Mouse (Mus musculus) frontal cortex, postnatal 25 days (tissue): ENCODE measurements at regions not wholly inside any gene's neighbourhood (a gene's known extent, or its start where the extent isn't known, plus 50 kb on each side); places are given as distances from the start of the nearest gene placed in this dataset.

Experiments used
- DNase-seq, 2 experiments: peaks; one replicate each; pipeline ENCODE4 v3.0.0; 2022; ENCODE audit warnings: low spot score in 2 of 2

- DNase-seq = no peak
Observed at GRCm38 (mm10) chr5:120315116-120315515, 116.4 kb upstream of the Lhx5 start.

- DNase-seq = no peak
Observed at GRCm38 (mm10) chr5:120318951-120319350, 112.5 kb upstream of the Lhx5 start.

- DNase-seq = no peak
Observed at GRCm38 (mm10) chr5:120322031-120322731, 109.3 kb upstream of the Lhx5 start.

GRCm38 (mm10) chr5:120322732-120323316 lies 108.7 kb upstream of the Lhx5 start:
- DNase-seq = no peak

GRCm38 (mm10) chr5:120324111-120324510 lies 107.4 kb upstream of the Lhx5 start:
- no peak for DNase-seq

- DNase-seq = no peak
Observed at GRCm38 (mm10) chr5:120325386-120325910, 106.1 kb upstream of the Lhx5 start.

GRCm38 (mm10) chr5:120332030-120332429 lies 99.5 kb upstream of the Lhx5 start:
- peak; percentile 12 to 26 for DNase-seq

- DNase-seq = no peak
Observed at GRCm38 (mm10) chr5:120339162-120339561, 92.3 kb upstream of the Lhx5 start.

GRCm38 (mm10) chr5:120340696-120341231 lies 90.7 kb upstream of the Lhx5 start:
- no peak for DNase-seq

GRCm38 (mm10) chr5:120350461-120350860 lies 81.0 kb upstream of the Lhx5 start:
- no peak for DNase-seq

- no peak for DNase-seq
Observed at GRCm38 (mm10) chr5:120351827-120352226, 79.7 kb upstream of the Lhx5 start.

GRCm38 (mm10) chr5:120353657-120354056 lies 77.8 kb upstream of the Lhx5 start:
- DNase-seq = no peak

GRCm38 (mm10) chr5:120356950-120357349 lies 74.5 kb upstream of the Lhx5 start:
- no peak for DNase-seq

GRCm38 (mm10) chr5:120358084-120358690 lies 73.3 kb upstream of the Lhx5 start:
- DNase-seq = no peak

- peak in 1 of 2 experiments; percentile 11 for DNase-seq
Observed at GRCm38 (mm10) chr5:120365950-120366467, 65.5 kb upstream of the Lhx5 start.

- DNase-seq = no peak
Observed at GRCm38 (mm10) chr5:120368797-120369196, 62.7 kb upstream of the Lhx5 start.

- no peak for DNase-seq
Observed at GRCm38 (mm10) chr5:120371176-120371819, 60.2 kb upstream of the Lhx5 start.

GRCm38 (mm10) chr5:120373426-120373825 lies 58.1 kb upstream of the Lhx5 start:
- no peak for DNase-seq
